Mouse (Mus musculus): ENCODE measurements at regions not wholly inside any gene's neighbourhood (a gene's known extent, or its start where the extent isn't known, plus 50 kb on each side); places are given as distances from the start of the nearest gene placed in this dataset.
A peak's percentile ranks its signal among the peaks of the same experiment; 100 is the strongest.

- DNase-seq (ENCODE audit: low spot score) (peak; percentile 6), ATAC-seq (ENCODE audit: low read depth) (peak; percentile 9; the same call in 1 of the 2 replicates)
- no peak overlapping the region for H3K4me3 ChIP-seq (ENCODE audit: low read depth, low read length)
- H3K4me1 ChIP-seq (ENCODE audit: control insufficient read depth, insufficient read depth, low read length): no peaks in the 10 kb centered on the region
- H3K9me3 ChIP-seq (ENCODE audit: control insufficient read depth, low read length): no peaks in the 10 kb centered on the region
- WGBS: 56% methylated on average over 7 of the region's 7 CpGs
- no peak overlapping the region for H3K27ac ChIP-seq (replicated peaks; ENCODE audit: low read depth, low read length)
- no peaks in the 10 kb centered on the region for H3K27me3 ChIP-seq (replicated peaks; ENCODE audit: control insufficient read depth, insufficient read depth, low read length)
- no peaks in the 10 kb centered on the region for H3K36me3 ChIP-seq (ENCODE audit: control insufficient read depth, insufficient read depth, low read length)
- H3K9ac ChIP-seq (ENCODE audit: low read depth, low read length): no peak overlapping the region
- no peak overlapping the region for H3K4me2 ChIP-seq (ENCODE audit: low read depth, low read length)
These were observed 347.2 kb downstream of the Cetn3 start for GRCm38 (mm10) chr13:82129777-82130735.
